Mouse (Mus musculus): ENCODE results near the gene Prpf6.

The Prpf6 gene

DNA sequence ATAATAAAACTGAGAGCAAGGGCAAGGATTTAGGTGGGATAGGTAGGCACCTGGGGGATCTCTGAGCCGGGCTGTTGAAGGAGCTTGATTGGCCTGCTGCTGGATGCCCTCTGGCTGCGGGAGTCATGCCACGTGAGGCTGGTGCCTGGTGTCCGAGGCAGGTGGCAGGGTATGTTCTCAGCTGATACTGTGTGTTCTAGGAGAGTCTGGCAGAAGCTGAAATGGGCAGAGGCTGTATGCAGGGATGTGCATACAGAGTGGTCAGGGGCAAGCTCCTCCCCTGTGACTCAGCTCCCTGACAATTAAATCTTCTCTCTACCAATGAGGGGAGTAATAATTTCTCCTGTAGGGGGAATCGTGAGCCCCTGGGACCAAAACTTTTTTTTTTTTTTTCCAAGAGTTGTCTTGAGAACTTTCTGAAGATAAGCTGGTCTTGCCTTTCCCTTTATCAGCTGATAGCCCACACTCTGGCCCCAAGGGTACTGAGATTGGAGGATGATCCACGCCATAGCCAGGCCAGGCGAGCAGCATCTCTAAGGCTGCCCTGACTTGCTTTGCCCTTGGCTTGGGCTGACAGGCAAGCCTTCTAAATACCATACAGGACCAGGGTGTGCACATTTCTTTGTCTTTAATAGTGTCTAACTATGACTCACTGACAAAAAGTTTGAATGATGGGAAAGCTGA is 5.9 kb downstream of the Prpf6 start:
- DNase-seq = no peak

- peak; percentile 79 to 81 for DNase-seq
Observed at GRCm38 (mm10) chr2:181598454-181599351, 7.0 kb downstream of the Prpf6 start, which contains the start of gene Samd10. Gene Samd10, minus strand, starts transcription at chr2:181599212.

GRCm38 (mm10) chr2:181600226-181600758 is 8.6 kb downstream of the Prpf6 start:
- DNase-seq = no peak

DNA sequence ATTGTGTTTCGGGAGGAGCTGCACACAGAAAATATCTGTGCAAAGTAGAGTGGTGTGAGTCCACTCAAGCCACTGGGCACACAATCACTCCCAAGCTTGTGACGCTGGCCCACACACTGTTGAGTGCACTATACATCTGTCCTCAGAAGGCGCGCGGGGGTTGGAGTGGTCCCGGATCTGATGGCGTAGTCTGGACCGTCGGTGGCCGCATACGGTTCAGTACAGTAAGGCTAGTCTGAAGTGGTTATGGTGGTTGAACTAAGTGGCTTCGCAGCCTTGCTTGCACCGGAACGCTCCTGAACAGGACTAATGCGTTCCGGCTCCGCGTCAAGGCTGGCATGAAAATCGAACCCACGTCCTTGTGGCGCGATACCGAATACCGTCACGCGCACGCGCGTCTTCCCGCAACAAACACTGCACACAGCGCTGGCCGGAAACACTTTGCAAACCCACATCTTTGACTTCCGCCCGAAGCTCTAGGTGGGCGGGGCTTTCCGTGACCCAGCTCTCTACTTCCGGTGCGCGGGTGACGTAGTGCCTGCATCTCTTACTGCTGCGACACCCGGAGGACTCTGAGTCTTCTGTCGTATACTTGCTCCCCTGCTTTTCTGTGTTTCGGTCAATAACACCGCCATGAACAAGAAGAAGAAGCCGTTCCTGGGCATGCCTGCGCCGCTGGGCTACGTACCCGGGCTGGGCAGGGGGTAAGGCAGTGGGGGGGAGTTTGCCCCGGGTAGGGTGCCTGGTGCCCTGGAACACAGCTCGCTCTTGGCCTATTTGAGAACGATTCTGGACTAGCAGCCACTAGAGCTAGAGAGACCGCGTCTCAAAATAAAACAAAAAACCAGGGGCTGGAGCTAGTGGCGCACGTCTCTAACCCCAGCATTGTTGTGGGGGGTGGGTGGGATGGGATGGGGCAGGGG is 9.4 kb downstream of the Prpf6 start:
- peak; percentile 96 to 97 for DNase-seq

- no peak for DNase-seq
Observed at GRCm38 (mm10) chr2:181601751-181602145, 10.1 kb downstream of the Prpf6 start.

- DNase-seq = no peak
Observed at GRCm38 (mm10) chr2:181602367-181602766, 10.7 kb downstream of the Prpf6 start.

DNA sequence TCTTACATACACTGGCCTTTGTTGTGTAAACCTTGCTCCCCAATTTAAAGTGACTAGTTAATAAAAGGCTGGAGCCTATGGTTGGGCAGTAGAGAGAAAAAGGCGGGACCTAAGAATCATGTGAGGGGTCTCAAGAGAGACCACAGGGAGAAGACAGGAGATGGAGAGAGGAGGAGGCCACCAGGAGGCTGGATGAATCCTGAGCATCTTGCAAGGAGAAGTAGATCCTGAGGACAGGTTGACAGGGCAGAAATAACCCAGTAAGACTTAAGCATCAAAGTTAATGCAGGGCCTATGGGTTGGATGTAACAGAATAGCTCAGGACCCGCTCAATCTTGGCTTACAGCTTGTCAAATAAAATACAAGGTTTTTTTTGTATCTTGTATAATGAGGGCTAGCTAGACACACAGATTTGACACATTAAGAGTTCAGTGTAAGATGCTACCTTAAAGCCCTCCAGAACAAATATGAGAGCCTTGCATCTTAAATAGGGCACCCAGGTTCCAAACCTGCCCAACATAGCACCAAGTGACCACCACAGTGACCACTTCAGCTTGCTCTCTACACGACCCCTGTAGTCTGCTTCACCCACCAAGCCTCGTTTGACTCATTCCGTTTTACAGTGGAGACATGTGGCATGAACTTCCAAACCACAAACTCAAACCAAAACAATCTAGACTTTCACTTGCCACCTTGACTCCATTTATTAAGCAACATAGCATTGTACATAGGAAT is 27.3 kb downstream of the Prpf6 start:
- no peak for DNase-seq

GRCm38 (mm10) chr2:181623401-181623800 is 31.7 kb downstream of the Prpf6 start:
- DNase-seq = no peak

GRCm38 (mm10) chr2:181628471-181628870 is 36.8 kb downstream of the Prpf6 start:
- no peak for DNase-seq

DNA sequence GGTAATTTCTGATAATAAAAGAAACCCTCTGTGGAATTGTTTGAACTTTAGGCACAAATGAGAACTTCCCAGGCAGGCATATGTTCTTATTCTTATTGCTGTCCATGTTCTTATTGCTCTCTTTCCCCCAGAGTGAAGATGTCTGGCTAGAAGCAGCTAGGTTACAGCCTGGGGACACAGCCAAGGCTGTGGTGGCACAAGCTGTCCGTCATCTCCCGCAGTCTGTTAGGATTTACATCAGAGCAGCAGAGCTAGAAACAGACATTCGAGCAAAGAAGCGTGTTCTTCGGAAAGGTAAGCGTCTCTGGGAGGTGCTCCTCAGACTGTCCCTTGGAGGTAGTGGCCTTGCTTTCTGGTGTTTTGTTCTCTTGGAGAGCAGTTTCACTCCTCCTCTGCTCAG is 41.0 kb downstream of the Prpf6 start:
- no peak for DNase-seq

DNA sequence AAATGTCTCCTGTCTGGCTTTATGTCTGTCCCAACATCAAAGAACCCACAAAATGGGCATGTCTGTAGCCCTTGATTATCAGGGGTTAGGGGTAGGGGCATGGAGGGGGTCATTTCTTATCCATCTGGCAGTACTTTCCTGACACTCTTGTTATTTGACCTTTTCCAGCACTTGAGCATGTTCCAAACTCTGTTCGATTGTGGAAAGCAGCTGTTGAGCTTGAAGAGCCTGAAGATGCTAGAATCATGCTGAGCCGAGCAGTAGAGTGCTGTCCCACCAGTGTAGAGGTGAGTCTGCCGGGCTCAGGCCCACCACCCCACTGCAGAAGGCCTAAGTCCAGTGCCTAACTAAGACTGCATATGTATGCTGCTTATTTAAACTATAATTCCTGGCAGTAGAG is 44.2 kb downstream of the Prpf6 start:
- DNase-seq = no peak

- peak; percentile 32 to 37 for DNase-seq
Observed at GRCm38 (mm10) chr2:181644361-181644760, 52.7 kb downstream of the Prpf6 start.

GRCm38 (mm10) chr2:181645666-181646065 is 54.0 kb downstream of the Prpf6 start:
- DNase-seq = no peak

- DNase-seq = no peak
Observed at GRCm38 (mm10) chr2:181646626-181647472, 55.2 kb downstream of the Prpf6 start.

GRCm38 (mm10) chr2:181648926-181649325 is 57.3 kb downstream of the Prpf6 start:
- no peak for DNase-seq

- no peak for DNase-seq
Observed at GRCm38 (mm10) chr2:181653065-181653464, 61.4 kb downstream of the Prpf6 start.

GRCm38 (mm10) chr2:181653523-181653922 is 61.9 kb downstream of the Prpf6 start:
- DNase-seq = no peak

DNA sequence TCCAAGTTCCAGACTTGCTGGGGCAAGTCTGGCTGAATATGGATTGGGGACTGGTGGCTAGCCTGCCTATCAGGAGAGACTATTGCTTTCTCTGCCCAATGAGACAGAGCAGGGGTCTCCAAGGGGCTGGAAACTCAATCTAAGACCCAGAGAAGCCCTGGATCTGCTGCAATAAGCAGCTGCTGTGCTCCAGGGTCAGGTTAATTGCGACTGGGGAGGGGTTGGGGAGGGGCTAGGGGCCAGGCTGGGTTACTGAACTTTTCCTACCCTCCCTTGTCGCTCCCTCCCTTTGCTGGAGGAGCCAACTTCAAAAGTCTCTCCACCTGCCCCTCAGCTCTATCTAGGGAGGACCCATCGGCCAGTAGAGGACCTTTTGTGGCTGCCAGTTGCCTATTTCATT is 65.1 kb downstream of the Prpf6 start, which contains the start of gene Gm29797:
TSS of gene Gm29797 (plus strand) at position 301 of the 400 bp plus-strand sequence.
- DNase-seq = no peak

DNA sequence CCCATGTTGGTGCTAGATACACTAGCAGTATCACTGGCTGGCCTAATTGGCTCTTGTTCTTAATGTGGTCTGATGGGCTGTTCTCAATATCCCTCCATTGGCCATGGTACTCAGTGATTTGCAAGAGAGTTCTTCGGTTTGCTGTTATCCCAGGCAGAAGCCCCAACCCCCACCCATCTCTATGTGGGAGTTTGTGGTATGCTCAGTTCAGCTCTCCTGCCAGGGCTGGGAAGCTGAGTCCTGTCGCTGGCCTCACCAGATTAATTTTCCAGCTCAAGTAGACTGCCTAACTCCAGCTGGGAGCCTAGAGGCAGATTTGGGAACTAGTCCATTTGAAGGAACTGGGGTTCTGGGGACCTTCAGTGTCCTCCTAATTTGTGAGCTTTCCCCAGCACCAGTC is 65.8 kb downstream of the Prpf6 start:
- DNase-seq = no peak

DNA sequence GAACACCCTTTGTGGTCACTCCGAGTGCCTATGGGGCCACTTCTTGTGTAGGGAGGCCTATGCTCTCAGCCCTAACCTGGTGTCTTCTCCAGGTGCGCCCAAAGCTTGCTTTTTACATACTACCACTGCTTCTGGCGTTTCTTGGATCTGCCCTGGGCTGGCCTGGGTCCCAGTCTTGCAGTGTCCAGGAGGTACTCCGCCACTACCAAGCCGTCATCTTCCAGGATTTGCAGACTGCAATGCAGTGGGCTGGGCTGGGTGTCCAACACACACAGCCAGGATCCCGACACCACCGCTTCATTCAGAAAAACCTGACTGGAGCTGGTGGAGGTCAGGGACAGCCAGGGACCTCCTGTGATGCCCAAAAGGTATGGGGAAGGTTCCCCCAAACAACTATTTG is 66.9 kb downstream of the Prpf6 start:
- DNase-seq = no peak

All from lung, adult 18-20 months (tissue).